Mouse (Mus musculus): ENCODE results near the gene Tmem201.

Gene Tmem201

DNA sequence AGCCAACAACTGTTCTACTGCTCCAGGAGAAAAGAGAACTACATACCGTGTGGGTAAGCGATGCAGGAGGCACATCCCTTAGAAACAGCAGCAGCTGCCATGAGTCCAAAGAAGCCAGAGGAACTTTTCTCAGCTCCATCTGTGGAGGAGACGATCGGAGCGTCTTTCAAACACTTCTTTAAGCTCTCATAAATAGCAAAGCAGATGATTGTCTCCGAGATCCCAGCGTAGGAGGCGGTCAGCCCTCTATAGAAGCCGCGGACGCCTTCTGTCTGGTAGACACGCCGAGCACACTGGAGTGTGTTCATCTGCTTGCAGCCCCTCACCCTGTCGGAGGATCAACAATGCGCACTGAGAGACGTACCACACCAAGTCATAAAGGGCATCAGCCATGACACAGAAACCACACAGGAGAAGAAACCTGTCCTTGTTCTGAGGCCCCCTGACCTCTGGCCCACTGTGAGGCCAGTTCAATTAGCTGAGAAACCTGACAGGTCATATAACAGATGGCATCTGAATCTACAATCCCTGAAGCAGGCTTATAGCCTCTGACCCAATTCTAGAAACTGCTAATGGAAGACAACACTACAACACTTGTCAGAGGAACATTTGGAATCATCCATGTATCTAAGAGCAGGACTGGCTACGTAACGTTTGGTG lies 11.3 kb upstream of the Tmem201 start:
- DNase-seq (ENCODE audit: low spot score in 2 of 2), result no peak

DNA sequence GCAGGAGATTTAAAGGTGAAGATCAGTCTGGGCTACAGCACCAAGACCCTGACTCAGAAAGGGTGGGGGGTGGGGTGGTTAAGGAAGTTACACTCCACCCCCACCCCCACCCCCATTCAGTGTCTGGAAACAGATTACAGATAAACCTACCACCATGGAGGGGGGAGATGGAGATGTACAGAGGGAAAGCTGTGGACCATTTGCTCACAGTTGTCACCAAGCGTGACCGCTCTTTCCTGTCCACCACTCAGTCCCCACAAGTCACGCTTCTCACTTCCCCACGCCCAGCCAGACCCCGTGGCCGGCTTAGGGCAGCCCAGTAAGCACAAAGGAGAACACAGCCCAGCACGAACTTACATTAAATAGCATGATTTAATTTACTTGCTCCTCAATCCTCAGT lies 6.3 kb upstream of the Tmem201 start:
- DNase-seq (ENCODE audit: low spot score in 2 of 2), result no peak

- DNase-seq (ENCODE audit: low spot score in 2 of 2), result no peak
Observed at GRCm38 (mm10) chr4:149742011-149742530, 4.2 kb upstream of the Tmem201 start.

DNA sequence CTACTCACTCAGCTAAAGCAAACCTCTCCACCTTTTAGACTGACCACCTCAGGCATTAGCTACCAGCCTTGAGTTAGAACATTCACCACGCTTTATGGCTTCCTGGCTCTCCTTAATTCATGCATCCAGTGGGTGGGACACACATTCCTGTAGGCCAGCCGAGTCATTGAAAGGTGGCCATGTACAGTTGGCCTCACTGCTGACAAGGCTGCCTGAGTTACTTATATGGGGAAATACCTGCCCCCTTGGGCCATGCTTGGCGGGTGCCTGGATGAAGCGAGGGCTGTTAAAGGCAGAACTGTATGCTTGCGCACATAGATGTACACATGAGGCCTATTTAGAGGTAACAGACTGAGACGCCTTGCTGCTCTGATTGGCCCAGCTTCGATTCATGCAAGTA lies 2.5 kb upstream of the Tmem201 start:
- no peak for DNase-seq (ENCODE audit: low spot score in 2 of 2)

- DNase-seq (ENCODE audit: low spot score in 2 of 2), result no peak
Observed at GRCm38 (mm10) chr4:149739478-149739877, 1.6 kb upstream of the Tmem201 start.

GRCm38 (mm10) chr4:149736581-149736980 lies 1.3 kb downstream of the Tmem201 start:
- no peak for DNase-seq (ENCODE audit: low spot score in 2 of 2)

GRCm38 (mm10) chr4:149735624-149736250 lies 2.1 kb downstream of the Tmem201 start:
- DNase-seq (ENCODE audit: low spot score in 2 of 2), result no peak

- DNase-seq (ENCODE audit: low spot score in 2 of 2), result no peak
Observed at GRCm38 (mm10) chr4:149734730-149735475, 2.9 kb downstream of the Tmem201 start.

- no peak for DNase-seq (ENCODE audit: low spot score in 2 of 2)
Observed at GRCm38 (mm10) chr4:149734246-149734645, 3.6 kb downstream of the Tmem201 start.

- DNase-seq (ENCODE audit: low spot score in 2 of 2), result peak in 1 of 2 experiments; percentile 67
Observed at GRCm38 (mm10) chr4:149733748-149734147, 4.1 kb downstream of the Tmem201 start.

GRCm38 (mm10) chr4:149732800-149733199 lies 5.0 kb downstream of the Tmem201 start:
- no peak for DNase-seq (ENCODE audit: low spot score in 2 of 2)

DNA sequence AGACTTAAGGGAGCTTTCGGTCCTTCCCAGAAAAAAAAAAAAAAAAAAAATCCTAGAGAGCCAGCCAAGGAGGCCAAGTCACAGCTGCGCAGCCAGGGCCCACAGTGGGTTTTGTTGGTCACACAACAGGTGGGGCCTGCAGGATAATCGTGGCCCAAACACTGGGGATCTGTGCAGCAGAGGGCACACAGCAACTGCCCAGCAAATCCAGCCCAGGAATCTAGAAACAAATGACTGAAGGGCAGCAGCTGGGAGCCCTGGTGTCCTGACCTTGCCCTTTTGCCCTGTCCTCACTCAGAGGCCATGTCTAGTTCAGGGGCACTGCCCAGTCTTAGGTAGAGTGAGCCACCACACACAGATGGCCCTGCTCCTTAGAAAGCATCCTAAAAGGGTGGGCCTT lies 5.5 kb downstream of the Tmem201 start:
- DNase-seq (ENCODE audit: low spot score in 2 of 2), result no peak

DNA sequence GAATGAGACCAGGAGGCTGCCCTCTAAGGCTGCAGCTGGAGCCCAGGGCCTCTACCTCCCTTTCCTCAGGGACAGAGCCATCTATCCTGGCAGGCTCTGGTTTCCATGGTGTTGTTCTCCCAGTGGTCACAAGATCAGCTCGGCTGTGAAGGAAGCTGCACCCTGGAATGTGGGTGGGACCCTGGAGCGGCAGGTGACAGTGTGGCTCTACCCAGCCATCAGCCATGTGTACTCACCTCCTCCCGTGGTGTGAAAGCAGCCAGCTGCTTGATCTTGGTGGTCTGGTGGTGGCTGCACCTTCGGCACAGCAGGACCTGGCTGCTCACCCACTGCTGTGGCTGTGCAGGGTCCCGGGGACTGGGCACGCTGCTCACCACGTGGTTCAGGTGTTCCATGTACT lies 7.0 kb downstream of the Tmem201 start:
- no peak for DNase-seq (ENCODE audit: low spot score in 2 of 2)

- no peak for DNase-seq (ENCODE audit: low spot score in 2 of 2)
Observed at GRCm38 (mm10) chr4:149728810-149729209, 9.0 kb downstream of the Tmem201 start.

DNA sequence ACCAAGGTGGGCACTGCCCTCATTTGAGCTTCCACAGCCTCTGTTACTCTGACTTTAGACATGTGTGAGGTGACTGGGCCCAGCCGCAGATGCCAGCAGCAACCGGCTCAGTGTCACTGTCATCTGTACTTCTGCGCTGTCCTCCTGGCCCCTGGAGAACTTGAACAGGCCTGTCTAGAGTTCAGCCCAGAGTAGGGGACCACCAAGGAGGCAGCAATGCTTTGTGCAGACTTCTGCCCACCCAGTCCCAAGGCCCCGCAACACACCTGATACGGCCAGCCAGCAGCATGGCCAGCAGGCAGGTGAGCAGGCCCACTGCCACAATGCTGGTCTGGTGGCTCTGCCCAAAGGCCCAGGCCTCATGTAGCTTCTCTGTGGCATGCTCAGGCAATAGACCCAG lies 10.2 kb downstream of the Tmem201 start:
- DNase-seq (ENCODE audit: low spot score in 2 of 2), result no peak

- peak in 1 of 2 experiments; percentile 77 for DNase-seq (ENCODE audit: low spot score in 2 of 2)
Observed at GRCm38 (mm10) chr4:149725661-149726350, 12.0 kb downstream of the Tmem201 start.

GRCm38 (mm10) chr4:149724916-149725470 lies 12.9 kb downstream of the Tmem201 start:
- DNase-seq (ENCODE audit: low spot score in 2 of 2), result no peak

- DNase-seq (ENCODE audit: low spot score in 2 of 2), result no peak
Observed at GRCm38 (mm10) chr4:149723855-149724731, 13.8 kb downstream of the Tmem201 start.

GRCm38 (mm10) chr4:149723021-149723390 lies 14.8 kb downstream of the Tmem201 start:
- no peak for DNase-seq (ENCODE audit: low spot score in 2 of 2)

GRCm38 (mm10) chr4:149722104-149723020 lies 15.5 kb downstream of the Tmem201 start:
- DNase-seq (ENCODE audit: low spot score in 2 of 2), result no peak

Data from left cerebral cortex, adult 9 months (tissue).